Mouse (Mus musculus) olfactory bulb, adult 2 months (tissue): Measurements from ENCODE around the gene Gas6.

Source experiments
- CTCF ChIP-seq: fragments of 200-500 bp; IDR thresholded peaks from 2 replicates; pipeline ENCODE4 v1.5.1; 2012; ENCODE audit warnings: low read depth, mild to moderate bottlenecking, low read length, moderate library complexity; ENCODE audit not compliant: insufficient read depth
- POLR2A ChIP-seq: fragments of 200-500 bp; IDR thresholded peaks from 2 replicates; pipeline ENCODE4 v1.6.1; 2012; ENCODE audit warnings: mild to moderate bottlenecking, low read depth, low read length, moderate library complexity; ENCODE audit not compliant: insufficient read depth

- TF ChIP-seq CTCF, result no peak
- no peak for TF ChIP-seq POLR2A
These were observed 1.3 kb downstream of the Gas6 start for GRCm38 (mm10) chr8:13493011-13493410.
